Mouse (Mus musculus) erythroid progenitor cell, adult 5-6 weeks (primary cell): ENCODE data around the gene Nek8. TPM values are rescaled to one million over a fixed set of nuclear protein-coding genes. Genes with fewer than 3 reads are reported as not detected.
"Not testable (repeated sequence)": the region's sequence is repeated elsewhere in the genome, so short reads cannot be mapped to it uniquely, and the experiment has no call there.

Source experiments
- ATAC-seq: replicated peaks from 2 replicates; pipeline ENCODE4 v1.8.0; 2016; ENCODE audit warnings: moderate number of reproducible peaks, mild to moderate bottlenecking, moderate TSS enrichment, inconsistent platforms; ENCODE audit not compliant: poor library complexity, low FRiP score, severe bottlenecking
- total RNA-seq, 2 experiments: library from RNA; stranded (forward) in 1 of 2; stranded (reverse) in 1 of 2; fragments of 150-400 nt in 1 of 2; fragments of 186-747, 209-891 nt in 1 of 2; gene quantifications; 2 replicates each; pipeline versions ENCODE4 v1.2.3 to v1.2.4; 2015 to 2017; ENCODE audit warnings: low replicate concordance in 2 of 2

Nek8 gene
- total RNA-seq, 2 experiments from 2014 or later, result 76.8 to 79.6 TPM

DNA sequence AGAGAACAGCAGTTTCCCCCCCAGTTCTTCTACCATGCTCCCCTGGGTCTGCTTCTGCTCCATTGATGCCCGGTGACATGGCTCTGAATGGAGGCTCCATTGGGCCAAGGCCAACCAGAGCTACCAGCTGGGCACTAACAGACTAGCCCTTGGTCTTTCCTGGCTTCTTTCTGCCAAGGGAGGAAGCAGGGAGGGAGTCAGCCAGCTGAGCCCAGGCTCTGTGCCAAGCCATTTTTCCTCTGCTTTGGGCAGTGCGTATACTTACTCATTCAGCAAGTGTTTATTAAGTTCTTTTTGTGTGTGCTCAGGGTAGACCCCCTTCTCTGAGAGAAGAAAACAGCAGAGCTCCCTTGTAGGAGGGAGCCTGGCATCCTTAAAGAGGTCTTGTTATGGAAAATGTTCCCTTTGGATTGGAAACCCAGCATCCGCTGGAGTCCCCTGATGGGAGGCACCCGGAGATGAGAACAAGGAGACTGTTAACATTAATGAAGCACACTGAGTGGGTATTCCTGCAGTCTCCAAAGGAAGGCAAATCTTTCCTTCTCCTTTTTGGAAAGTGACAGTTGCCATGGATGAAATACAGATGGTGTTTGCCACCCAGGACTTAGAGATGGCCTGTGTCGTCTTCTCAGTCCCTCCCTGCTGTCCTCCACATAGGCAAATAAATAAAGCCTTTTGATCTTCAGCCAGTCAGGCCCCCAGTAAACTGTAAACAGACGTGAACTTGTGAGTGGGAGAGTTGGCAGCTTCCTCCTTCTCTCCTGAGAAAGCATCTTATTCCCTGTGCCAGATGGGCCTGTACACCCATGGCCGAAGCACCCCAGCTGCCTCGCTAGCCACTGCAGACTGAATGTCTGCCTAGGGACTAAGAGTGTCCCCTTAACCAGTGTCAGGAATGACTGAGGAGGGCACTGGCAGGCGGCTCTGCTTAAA is 23.9 kb downstream of the Nek8 start:
- no peak for ATAC-seq

GRCm38 (mm10) chr11:78151161-78151560 is 25.3 kb downstream of the Nek8 start:
- ATAC-seq, result peak; percentile 54; the same call in 1 of the 2 replicates

- no peak for ATAC-seq
Measured at GRCm38 (mm10) chr11:78146707-78147543, 29.6 kb downstream of the Nek8 start.

DNA sequence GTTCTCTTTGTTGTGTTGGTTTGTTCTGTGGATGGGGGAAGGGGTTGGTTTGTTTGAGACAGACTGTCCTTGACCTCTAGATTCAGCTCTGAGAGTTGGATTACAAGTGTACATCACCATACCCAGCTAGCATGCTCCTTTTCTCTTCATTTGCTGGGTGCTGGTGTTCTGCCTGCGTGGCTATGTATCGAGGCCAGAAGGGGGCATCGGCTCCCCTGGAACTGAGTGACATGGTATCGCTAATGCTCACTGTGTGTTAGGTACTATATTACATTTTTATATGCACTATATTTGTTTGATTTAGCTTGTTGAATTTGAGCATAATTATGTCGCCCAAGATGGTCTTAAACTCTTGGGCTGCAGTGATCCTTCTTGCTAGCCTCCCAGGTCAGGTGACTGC is 30.3 kb downstream of the Nek8 start:
- ATAC-seq, result no peak

- ATAC-seq, result no peak
Measured at GRCm38 (mm10) chr11:78143520-78143919, 33.0 kb downstream of the Nek8 start.

GRCm38 (mm10) chr11:78140665-78141064 is 35.8 kb downstream of the Nek8 start:
- ATAC-seq, result no peak

- no peak for ATAC-seq
Measured at GRCm38 (mm10) chr11:78138023-78138422, 38.5 kb downstream of the Nek8 start.

GRCm38 (mm10) chr11:78137584-78137983 is 38.9 kb downstream of the Nek8 start:
- ATAC-seq, result no peak

- ATAC-seq, result no peak
Measured at GRCm38 (mm10) chr11:78136132-78136531, 40.3 kb downstream of the Nek8 start.

DNA sequence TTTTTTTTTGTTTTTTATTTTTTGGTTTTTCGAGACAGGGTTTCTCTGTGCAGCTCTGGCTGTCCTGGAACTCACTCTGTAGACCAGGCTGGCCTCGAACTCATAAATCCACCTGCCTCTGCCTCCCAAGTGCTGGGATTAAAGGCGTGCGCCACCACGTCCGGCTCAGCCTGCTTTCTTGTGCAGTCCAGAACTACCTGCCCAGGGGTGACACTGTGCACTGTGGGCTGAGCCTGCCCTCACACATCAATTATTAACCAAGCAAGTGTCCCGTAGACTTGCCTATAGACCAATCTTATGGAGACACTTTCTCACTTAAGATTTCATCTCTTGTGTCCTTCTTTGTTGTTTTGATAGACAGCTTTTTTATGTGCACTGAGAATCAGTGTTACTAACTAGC is 41.2 kb downstream of the Nek8 start:
- not testable (repeated sequence) for ATAC-seq

DNA sequence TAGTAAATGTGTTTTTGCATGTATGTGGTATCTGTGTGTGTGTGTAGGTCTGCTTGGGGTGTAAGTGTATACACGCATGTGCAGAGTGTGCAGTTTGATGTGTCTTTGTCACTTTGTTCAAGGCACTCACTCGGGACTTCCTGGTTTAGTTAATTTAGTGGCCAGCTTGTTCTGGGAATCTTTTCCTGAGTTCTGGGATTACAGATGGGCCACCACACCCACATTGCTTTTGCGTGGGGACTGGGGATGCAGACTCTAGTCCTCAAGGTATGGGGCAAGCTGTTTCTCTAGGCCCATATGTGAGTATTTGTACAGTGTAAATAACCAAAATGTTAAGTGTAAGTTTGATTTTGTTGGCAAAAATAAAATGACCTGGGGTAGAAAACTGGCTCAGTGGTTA is 42.1 kb downstream of the Nek8 start:
- no peak for ATAC-seq

- ATAC-seq, result no peak
Measured at GRCm38 (mm10) chr11:78133915-78134314, 42.6 kb downstream of the Nek8 start.

DNA sequence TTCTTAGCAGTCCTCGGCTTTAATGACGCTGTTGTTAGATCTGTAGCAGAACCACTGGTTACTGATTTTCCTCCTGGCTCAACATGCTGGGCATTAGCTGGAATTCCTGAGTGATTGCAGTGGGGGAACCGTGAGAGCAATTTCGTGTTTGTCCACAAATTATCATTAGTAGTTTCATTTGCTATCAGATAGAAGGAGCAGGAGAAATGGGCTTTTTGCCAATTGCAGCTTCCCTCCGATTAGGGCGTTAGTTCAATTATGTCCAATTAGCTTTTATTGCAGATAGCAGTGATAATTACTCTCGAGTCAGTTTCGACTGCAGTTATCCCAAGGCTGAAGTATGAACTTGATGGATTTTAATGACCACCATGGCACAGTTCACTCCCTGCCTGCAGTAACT is 47.0 kb downstream of the Nek8 start:
- no peak for ATAC-seq

DNA sequence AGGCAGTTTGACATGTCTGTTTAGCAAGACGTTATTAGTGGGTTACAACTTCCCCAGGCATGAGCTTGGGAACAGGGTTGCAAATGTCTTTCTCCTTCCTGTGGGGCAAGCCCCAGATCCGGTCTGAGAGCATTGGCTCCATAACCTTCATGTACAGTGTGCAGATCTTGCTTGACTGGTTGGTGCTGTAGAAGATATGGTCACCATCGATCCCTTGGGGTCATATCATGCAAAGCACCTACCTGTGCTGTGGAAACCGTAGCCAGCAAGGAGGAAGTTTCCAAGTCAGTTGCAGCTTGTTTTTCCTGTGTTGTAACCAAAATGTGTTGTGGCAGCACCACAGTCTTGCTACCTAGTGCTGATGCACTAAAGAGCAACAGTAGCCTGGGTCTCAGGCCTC is 49.7 kb downstream of the Nek8 start:
- ATAC-seq, result no peak

- no peak for ATAC-seq
Measured at GRCm38 (mm10) chr11:78125691-78126090, 50.8 kb downstream of the Nek8 start.

DNA sequence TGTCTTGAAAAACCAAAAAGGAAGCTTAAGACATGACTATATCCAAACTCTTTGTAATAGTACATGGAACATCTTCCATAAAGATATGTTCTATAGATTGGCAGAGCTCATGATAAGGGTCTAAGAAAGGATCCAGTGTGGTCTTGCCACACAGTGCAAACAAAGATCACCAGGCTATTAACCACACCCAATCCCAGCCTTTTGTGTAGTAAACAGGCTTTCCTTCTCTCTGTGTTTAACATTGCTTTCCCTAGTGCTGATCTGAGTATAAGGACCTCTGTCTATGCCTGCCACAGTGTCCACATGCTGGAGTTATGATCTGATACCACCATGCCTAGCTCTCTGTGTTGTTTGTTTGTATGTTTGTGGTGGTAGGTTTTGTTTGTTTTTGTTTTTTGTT is 52.7 kb downstream of the Nek8 start:
- ATAC-seq, result no peak

DNA sequence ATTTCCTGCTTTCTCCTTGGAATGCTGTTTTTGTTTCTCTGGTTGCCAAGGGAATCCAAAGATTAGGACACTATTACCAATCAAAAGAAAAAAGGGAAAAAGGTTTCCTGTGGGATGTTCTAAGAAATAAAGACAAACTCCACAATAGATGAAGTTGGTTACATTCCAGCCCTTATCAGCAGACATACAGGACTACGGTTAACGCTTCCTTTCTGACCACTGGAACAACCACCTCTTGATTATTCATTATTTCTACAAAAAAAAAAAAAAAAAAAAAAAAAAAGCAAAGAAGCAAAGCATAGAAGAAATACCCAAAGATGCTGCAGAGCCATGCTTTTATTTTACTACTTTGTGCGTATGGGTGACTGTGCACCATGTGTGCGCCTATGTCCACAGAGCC is 53.7 kb downstream of the Nek8 start:
- no peak for ATAC-seq

DNA sequence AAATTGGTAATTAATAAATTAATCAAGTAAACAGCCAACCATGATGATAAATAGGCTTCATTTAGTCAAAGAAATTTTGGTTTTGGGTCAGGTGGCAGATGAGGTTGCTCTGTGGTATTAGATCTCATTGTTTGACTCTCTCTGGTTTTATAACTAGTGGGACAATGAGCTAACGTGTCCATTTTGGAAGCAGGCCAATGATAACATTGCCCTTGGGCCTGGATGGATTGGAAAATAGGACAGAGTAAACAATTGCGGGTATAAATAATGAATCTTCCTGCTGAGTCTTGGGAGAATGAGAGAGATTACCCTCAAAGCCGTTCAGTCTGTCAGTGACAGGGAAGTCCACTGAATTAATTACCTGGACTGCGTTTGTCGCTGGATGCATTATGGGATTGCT is 55.3 kb downstream of the Nek8 start:
- no peak for ATAC-seq

GRCm38 (mm10) chr11:78119898-78120297 is 56.6 kb downstream of the Nek8 start:
- ATAC-seq, result no peak

DNA sequence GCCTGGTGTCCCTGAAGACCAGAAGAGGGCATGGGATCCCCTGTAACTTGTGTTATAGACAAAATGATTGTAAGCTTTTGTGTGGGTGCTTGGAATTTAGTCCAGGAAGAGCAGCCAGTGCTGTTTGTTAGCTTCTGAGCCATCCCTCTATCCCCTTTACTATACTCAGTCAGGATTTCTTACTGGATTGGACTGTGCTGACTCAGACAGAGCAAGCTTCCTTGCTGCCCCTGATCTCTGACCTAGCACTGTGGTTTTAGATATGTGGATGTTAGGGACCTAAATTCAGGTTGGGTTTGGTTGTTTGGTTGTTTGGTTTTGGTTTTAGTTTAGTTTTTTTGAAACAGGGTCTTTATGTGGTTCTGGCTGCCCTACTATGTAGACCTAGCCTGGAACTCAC is 58.0 kb downstream of the Nek8 start:
- no peak for ATAC-seq

DNA sequence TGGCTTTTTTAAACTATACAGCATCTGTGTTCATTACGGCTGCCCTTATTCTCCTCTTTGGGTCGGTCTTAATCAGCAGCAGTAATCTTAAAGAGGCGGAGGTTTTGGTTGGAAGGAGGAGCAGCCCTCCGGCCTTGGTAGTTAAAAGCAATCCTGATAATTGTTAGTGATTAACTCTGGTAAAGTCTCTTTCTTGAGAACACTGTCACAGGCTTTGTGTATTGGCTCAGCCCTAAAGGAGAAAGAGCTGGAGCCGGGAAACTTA is 60.4 kb downstream of the Nek8 start:
- ATAC-seq, result peak; percentile 50
